Mouse (Mus musculus) testis, adult 10 weeks (tissue): ENCODE measurements around the gene 2810021J22Rik. TPM values are rescaled to one million over a fixed set of nuclear protein-coding genes. Genes with fewer than 3 reads are reported as not detected.

ENCODE experiments used
- polyA plus RNA-seq: library from polyadenylated mRNA; stranded (reverse); fragments of 350-450 nt; fragmentation: Illumina TruSeq; extraction: RNeasy Lipid Tissue Mini Kit (QIAGEN cat#74804); gene quantifications from one replicate; pipeline ENCODE4 v1.2.3, GENCODE M21; 2014; ENCODE audit warnings: low read depth, low replicate concordance

The 2810021J22Rik gene
- 7.0 TPM for polyA plus RNA-seq

DNA sequence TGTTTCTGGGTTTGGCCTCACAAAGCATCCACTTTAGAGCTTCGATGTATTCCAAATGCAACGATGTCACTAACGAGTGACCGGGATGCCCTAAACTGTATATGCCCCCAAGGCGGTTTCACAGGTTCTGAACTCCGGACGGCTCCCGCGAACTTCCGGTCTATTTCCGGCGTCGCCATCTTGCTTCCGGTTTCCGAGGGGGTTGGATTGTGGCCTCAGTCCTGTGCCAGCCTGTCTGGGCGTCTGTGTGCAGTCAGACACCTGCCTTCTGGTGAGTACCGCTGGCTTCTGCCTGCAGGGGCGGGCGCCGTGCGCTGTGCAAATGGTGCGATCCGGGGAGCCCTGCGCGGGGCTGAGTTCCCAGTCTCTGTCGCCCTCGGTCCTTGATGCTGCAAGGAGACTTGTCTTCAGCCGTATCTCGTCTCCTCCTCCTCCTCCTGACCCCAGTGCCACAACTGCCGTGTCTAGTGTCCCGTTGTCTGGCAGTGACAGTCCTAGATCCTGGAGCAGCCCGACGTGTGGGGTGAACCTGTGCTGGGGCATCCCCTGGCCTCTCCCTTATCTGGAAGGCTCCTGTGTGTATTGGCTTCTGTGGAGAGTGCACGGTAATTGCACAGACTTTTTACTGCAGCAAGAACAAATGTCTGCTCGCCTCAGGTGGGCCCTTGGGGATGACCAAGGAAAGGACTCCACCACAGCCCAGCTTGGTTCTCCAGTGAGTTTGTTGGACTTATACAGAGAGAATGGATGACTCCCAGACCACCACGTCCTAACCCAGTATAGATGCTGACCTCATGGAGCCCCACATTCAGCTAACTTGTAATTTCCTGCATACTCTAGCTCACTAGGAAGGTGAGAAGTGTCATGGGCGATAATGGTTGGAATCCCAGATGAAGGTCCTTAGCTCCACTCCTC is at the start of gene 2810021J22Rik:
2810021J22Rik (plus strand) TSS at position 178 of the 915 bp plus-strand sequence.

DNA sequence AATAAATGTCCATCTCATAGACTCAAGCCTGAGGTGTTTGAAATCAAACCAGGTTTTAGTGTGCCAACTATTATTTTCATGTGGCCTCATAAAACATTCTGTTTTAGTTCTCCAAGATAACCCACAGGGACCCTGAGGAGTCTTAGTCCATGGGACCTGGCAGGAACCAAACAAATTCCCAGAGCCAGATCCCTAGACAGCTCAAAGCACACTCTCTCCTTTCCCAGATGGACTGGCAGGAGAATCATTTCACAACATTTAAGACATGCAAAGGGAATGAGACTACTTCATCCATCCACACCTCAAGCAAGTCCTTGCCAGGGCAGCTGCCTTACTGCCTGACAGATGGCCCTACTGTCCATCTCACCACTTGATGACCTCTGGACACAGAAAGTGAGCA is 38.1 kb upstream of the 2810021J22Rik start, which contains the start of gene Olfr312:
Olfr312 (plus strand) TSS at position 301 of the 400 bp plus-strand sequence.

DNA sequence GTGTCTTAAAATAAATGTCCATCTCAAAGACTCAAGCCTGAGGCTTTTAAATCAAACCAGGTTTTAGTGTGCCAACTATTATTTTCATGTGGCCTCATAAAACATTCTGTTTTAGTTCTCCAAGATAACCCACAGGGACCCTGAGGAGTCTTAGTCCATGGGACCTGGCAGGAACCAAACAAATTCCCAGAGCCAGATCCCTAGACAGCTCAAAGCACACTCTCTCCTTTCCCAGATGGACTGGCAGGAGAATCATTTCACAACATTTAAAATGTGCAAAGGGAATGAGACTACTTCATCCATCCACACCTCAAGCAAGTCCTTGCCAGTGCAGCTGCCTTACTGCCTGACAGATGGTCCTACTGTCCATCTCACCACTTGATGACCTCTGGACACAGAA is 28.1 kb upstream of the 2810021J22Rik start, which contains the start of gene Olfr311:
Olfr311 (plus strand) TSS at position 301 of the 400 bp plus-strand sequence.

DNA sequence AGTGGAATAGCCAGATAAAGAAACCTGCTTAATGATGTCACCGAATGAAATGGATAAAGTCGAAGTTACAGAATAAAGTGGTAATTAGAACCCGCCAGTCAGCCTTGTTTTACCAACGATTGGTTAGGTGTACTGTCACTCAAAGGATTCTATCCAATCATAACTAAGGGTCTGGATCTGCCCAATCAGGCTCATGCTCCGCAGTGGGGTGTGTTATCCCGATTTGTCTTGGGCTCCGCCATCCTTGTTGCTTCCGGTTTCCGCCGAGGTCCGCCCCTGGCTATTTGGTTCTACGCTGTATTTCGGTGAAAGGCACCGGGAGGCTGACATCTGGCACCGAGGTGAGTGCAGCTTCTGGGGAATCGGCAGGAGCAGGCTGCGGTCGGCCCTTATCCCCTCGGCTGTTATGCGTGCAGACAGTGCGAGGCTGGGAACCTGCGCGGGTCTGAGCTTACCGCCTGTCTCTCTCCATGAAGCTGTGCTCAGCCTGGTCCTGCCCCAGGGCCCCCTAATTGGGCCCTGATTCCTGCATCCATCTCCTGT is 20.0 kb upstream of the 2810021J22Rik start, which contains the start of gene Gm12258:
Gm12258 (plus strand) TSS at position 240 of the 543 bp plus-strand sequence.

DNA sequence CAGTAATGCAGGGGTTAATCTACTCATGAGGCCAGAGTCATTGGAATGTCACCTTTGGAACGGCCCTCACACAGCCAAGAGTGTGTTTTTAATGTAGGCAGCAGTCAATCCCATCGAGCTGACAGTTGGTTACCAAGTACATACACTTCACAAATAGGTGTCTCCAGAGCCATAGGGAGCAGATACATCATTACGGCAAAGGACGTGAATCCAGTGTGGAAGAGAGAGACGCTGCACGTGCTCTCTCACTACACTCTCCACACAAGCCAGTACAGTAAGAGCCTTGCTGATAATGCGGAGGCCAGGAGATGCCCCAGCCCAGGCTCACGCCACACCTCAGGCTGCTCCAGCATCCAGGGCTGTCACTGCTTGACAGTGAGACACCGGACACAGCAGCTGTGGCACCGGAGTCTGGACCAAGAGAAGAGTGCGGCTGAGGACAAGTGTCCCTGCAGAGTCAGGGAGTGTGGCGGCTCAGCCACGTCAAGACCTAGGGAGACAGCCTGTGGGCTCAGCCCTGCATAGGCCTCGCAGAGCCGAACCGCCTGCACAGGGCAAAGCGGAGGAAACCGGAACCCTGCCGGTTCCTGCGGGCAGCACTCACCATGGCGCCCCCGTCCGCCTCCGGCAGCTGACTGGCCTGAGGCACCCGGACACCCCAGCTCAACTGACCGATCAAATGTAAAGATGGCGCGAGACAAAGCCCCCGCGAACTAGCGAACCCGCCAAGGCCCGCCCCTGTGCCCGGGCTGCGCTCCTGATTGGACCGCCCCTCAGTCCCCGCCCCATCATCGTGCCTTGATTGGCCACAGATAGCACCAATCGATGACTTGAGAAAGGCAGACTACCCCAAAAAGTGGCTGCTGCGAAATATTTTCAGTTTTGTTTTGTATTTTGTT is 36.7 kb downstream of the 2810021J22Rik start, which contains the start of gene Zfp39:
Zfp39 (minus strand) TSS at position 715 of the 899 bp plus-strand sequence.

DNA sequence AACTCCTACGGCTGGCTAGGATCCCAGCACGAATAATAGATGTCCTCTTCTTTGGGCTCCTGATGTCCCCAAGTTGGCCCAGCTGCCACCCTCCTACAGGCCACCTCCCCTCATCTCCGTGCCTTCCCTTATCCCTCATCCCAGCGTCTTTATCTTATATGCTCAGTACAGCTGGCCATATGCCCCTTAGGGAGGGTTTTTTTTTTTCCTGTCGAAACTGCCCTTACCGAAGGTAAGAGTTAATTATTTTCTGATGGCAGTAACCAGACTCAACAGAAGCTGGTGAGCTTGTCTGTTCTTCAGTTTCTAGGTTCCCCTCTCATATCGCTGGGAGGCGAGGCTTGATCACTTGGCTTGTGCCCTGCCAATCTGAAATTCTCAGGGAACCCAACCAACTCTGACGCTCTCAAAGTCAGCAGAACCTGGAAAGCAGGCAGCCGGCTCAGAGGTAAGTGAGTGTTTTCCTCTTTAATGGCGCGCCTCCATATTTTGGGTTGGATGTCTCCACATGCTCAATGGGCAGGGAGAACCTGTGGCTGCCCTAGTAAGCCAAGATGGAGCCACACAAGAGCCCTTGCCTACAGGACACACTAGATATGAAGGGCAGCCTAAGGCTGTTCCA is 50.8 kb downstream of the 2810021J22Rik start, which contains the start of gene Btnl10:
Btnl10 (plus strand) TSS at position 164 of the 622 bp plus-strand sequence.

Other genes starting within 250 kb of the 2810021J22Rik start
- 0.49 TPM for gene Olfr323, start 236.7 kb upstream of the 2810021J22Rik start, polyA plus RNA-seq
- gene Trim58, start 226.8 kb upstream of the 2810021J22Rik start, polyA plus RNA-seq, result not detected
- not detected for gene Olfr322, start 208.4 kb upstream of the 2810021J22Rik start, polyA plus RNA-seq
- not detected for gene Olfr320, start 186.1 kb upstream of the 2810021J22Rik start, polyA plus RNA-seq
- gene Olfr319, start 168.1 kb upstream of the 2810021J22Rik start, polyA plus RNA-seq, result not detected
- gene Olfr318, start 143.2 kb upstream of the 2810021J22Rik start, polyA plus RNA-seq, result not detected
- 0.21 TPM for gene Olfr317, start 128.0 kb upstream of the 2810021J22Rik start, polyA plus RNA-seq
- gene Olfr316, start 114.5 kb upstream of the 2810021J22Rik start, polyA plus RNA-seq, result 1.7 TPM
- not detected for gene Olfr315, start 94.0 kb upstream of the 2810021J22Rik start, polyA plus RNA-seq
- gene Olfr314, start 84.3 kb upstream of the 2810021J22Rik start, polyA plus RNA-seq, result not detected
- gene Fam183b, start 65.3 kb upstream of the 2810021J22Rik start, polyA plus RNA-seq, result 197 TPM
- gene Olfr313, start 52.2 kb upstream of the 2810021J22Rik start, polyA plus RNA-seq, result not detected
- 0.06 TPM for gene Olfr312, start 38.0 kb upstream of the 2810021J22Rik start, polyA plus RNA-seq
- not detected for gene Olfr311, start 28.0 kb upstream of the 2810021J22Rik start, polyA plus RNA-seq
- gene Gm12258, start 20.1 kb upstream of the 2810021J22Rik start, polyA plus RNA-seq, result 3.4 TPM
- gene Zfp39, start 37.0 kb downstream of the 2810021J22Rik start, polyA plus RNA-seq, result 121 TPM
- gene Btnl10, start 50.7 kb downstream of the 2810021J22Rik start, polyA plus RNA-seq, result 11.0 TPM
- gene Rnf187, start 71.7 kb downstream of the 2810021J22Rik start, polyA plus RNA-seq, result 20.1 TPM
- gene Hist3h2ba, start 81.7 kb downstream of the 2810021J22Rik start, polyA plus RNA-seq, result not detected
- gene Hist3h2a, start 87.5 kb downstream of the 2810021J22Rik start, polyA plus RNA-seq, result 8.3 TPM
- 32.5 TPM for gene Trim17, start 87.5 kb downstream of the 2810021J22Rik start, polyA plus RNA-seq
- gene Trim11, start 110.9 kb downstream of the 2810021J22Rik start, polyA plus RNA-seq, result 6.4 TPM